Mouse (Mus musculus) lung, adult 2 months (tissue): Measurements from ENCODE around the gene Ehmt2.
A peak's percentile ranks its signal among the peaks of the same experiment; 100 is the strongest.

ENCODE experiments used
- CTCF ChIP-seq: fragments of 200-500 bp; IDR thresholded peaks from 2 replicates; pipeline ENCODE4 v1.5.1; 2011; ENCODE audit warnings: mild to moderate bottlenecking, low read length, control low read depth; ENCODE audit not compliant: insufficient read depth
- POLR2A ChIP-seq: fragments of 200-500 bp; IDR thresholded peaks from 2 replicates; pipeline ENCODE4 v1.6.1; 2011; ENCODE audit warnings: low read depth, mild to moderate bottlenecking, control low read depth, low read length, borderline replicate concordance; ENCODE audit errors: extremely low read depth

GRCm38 (mm10) chr17:34894074-34894597 lies 4.1 kb upstream of the Ehmt2 start:
- TF ChIP-seq POLR2A (peak; percentile 79; the same call in 1 of the 2 replicates), CTCF (no peak)
